28 mouse cellular contexts compared by ENCODE assay signal in genomic region chr7:135990321-135990720, GRCm38 (mm10).
DNase-seq lines count a peak whose midpoint lies in the region; ATAC-seq and TF ChIP-seq lines count a peak whose summit lies in the region.
"Had no signal": no experiment of that assay in that cellular context is flagged by ENCODE, and none has a peak within 500 bp of the region (broad histone marks: within the 10 kb centered on the region; RNA-seq: fewer than 3 reads in every experiment).

No protein-coding gene starts in this region.

- no peak overlapping the region for H3K9ac ChIP-seq in forebrain, embryonic 14.5 days (ENCODE audit: low read length)
- H3K9ac ChIP-seq in forebrain, embryonic 13.5 days: no peak overlapping the region
- H3K9ac ChIP-seq: embryonic facial prominence, embryonic 13.5 days; forebrain, embryonic 12.5 days; heart, embryonic 12.5 days; heart, embryonic 15.5 days; hindbrain, embryonic 13.5 days; intestine, embryonic 15.5 days had no signal

- H3K36me3 ChIP-seq in forebrain, embryonic 14.5 days (ENCODE audit: control insufficient read depth, insufficient read depth, low read length): no peaks in the 10 kb centered on the region
- no peaks in the 10 kb centered on the region for H3K36me3 ChIP-seq in forebrain, embryonic 13.5 days (ENCODE audit: poor library complexity, severe bottlenecking)
- H3K36me3 ChIP-seq in kidney, adult 2 months (ENCODE audit: control insufficient read depth, insufficient read depth, low read length): no peaks in the 10 kb centered on the region
- H3K36me3 ChIP-seq: embryonic facial prominence, embryonic 10.5 days; embryonic facial prominence, embryonic 13.5 days; forebrain, embryonic 12.5 days; heart, embryonic 12.5 days; heart, embryonic 15.5 days; hindbrain, embryonic 10.5 days; hindbrain, embryonic 13.5 days; intestine, embryonic 15.5 days had no signal

- TF ChIP-seq POLR2A in kidney, adult 2 months (IDR thresholded peaks at IDR 0.05; ENCODE audit: low read depth, low read length): no peak

- H3K4me1 ChIP-seq in forebrain, embryonic 14.5 days (ENCODE audit: control insufficient read depth, insufficient read depth, low read length): no peaks in the 10 kb centered on the region
- H3K4me1 ChIP-seq in forebrain, embryonic 13.5 days: peaks cover 12% of the 10 kb centered on the region; the same call in 1 of the 2 replicates
- 0 out of 2 replicates have a peak, but pooled peaks cover 2% of the 10 kb centered on the region for H3K4me1 ChIP-seq in kidney, adult 2 months (ENCODE audit: control insufficient read depth, insufficient read depth, low read length)
- H3K4me1 ChIP-seq: embryonic facial prominence, embryonic 13.5 days; forebrain, embryonic 12.5 days; heart, embryonic 12.5 days; hindbrain, embryonic 10.5 days; intestine, embryonic 15.5 days had no signal

- no peak overlapping the region for H3K4me3 ChIP-seq in forebrain, embryonic 14.5 days (ENCODE audit: low read depth, low read length)
- no peak overlapping the region for H3K4me3 ChIP-seq in forebrain, embryonic 13.5 days
- H3K4me3 ChIP-seq in kidney, adult 2 months (ENCODE audit: insufficient read depth, low read depth, low read length): no peak overlapping the region
- H3K4me3 ChIP-seq: embryonic facial prominence, embryonic 10.5 days; embryonic facial prominence, embryonic 13.5 days; erythroblast, embryonic 14.5 days; forebrain, embryonic 12.5 days; heart, embryonic 12.5 days; heart, embryonic 15.5 days; hindbrain, embryonic 10.5 days; hindbrain, embryonic 13.5 days; intestine, embryonic 15.5 days had no signal

- no peak for TF ChIP-seq CTCF in kidney, adult 2 months (conservative IDR thresholded peaks at IDR 0.05; ENCODE audit: insufficient read depth, insufficient read length, low read depth, low read length)

- 50% methylated on average over 6 of the region's 6 CpGs for WGBS in forebrain, embryonic 14.5 days
- WGBS in forebrain, embryonic 13.5 days: 49% methylated on average over 6 of the region's 6 CpGs
- 70% methylated on average over 6 of the region's 6 CpGs for WGBS in kidney, adult 2 months

- H3K4me2 ChIP-seq in forebrain, embryonic 14.5 days (ENCODE audit: low read length): no peak overlapping the region
- no peak overlapping the region for H3K4me2 ChIP-seq in forebrain, embryonic 13.5 days
- H3K4me2 ChIP-seq: embryonic facial prominence, embryonic 13.5 days; forebrain, embryonic 12.5 days; heart, embryonic 12.5 days; heart, embryonic 15.5 days; hindbrain, embryonic 13.5 days; intestine, embryonic 15.5 days had no signal

- H3K27me3 ChIP-seq in forebrain, embryonic 14.5 days (replicated peaks; ENCODE audit: control insufficient read depth, insufficient read depth, low read length): no peaks in the 10 kb centered on the region
- H3K27me3 ChIP-seq in forebrain, embryonic 13.5 days: 0 out of 2 replicates have a peak, but pooled peaks cover 4% of the 10 kb centered on the region
- no peaks in the 10 kb centered on the region for H3K27me3 ChIP-seq in kidney, adult 2 months (replicated peaks; ENCODE audit: control insufficient read depth, insufficient read depth, low read length)
- H3K27me3 ChIP-seq: forebrain, embryonic 12.5 days; hindbrain, embryonic 13.5 days; intestine, embryonic 15.5 days had no signal

- DNase-seq in forebrain, embryonic 14.5 days (ENCODE audit: low spot score): peak; percentile 30
- peak; percentile 24 for DNase-seq in layer of hippocampus, adult 11-12 months (ENCODE audit: low spot score)
- DNase-seq in layer of hippocampus, postnatal 10 days (ENCODE audit: low spot score in 2 of 2): no peak
- DNase-seq in brain, adult 2 months (ENCODE audit: low read depth, low spot score): peak; percentile 36
- DNase-seq in kidney, adult 2 months: no peak
- DNase-seq: adrenal gland, postnatal 10 days; adrenal gland, postnatal 36 days; cerebellum, adult 11-12 months; cerebellum, adult 8-10 months; cerebellum, postnatal 10 days; cerebellum, postnatal 36 days; embryo, embryonic 11 days; gastrocnemius, postnatal 25 days; heart, adult 18-20 months; heart, postnatal 10 days; heart, postnatal 36 days had no signal

- no peaks in the 10 kb centered on the region for H3K9me3 ChIP-seq in forebrain, embryonic 14.5 days (replicated peaks; ENCODE audit: control insufficient read depth, low read length)
- H3K9me3 ChIP-seq in forebrain, embryonic 13.5 days (replicated peaks): no peaks in the 10 kb centered on the region
- H3K9me3 ChIP-seq: embryonic facial prominence, embryonic 10.5 days; embryonic facial prominence, embryonic 13.5 days; forebrain, embryonic 12.5 days; heart, embryonic 12.5 days; heart, embryonic 15.5 days; hindbrain, embryonic 10.5 days; hindbrain, embryonic 13.5 days; intestine, embryonic 15.5 days had no signal

- no peak overlapping the region for H3K27ac ChIP-seq in forebrain, embryonic 14.5 days (ENCODE audit: low read depth, low read length)
- no peak overlapping the region for H3K27ac ChIP-seq in forebrain, embryonic 13.5 days
- H3K27ac ChIP-seq in kidney, adult 2 months (ENCODE audit: insufficient read depth, low read depth, low read length): no peak overlapping the region
- H3K27ac ChIP-seq: embryonic facial prominence, embryonic 10.5 days; embryonic facial prominence, embryonic 13.5 days; forebrain, embryonic 12.5 days; heart, embryonic 15.5 days; hindbrain, embryonic 10.5 days; hindbrain, embryonic 13.5 days; intestine, embryonic 15.5 days had no signal

- ATAC-seq in forebrain, embryonic 14.5 days: no peak
- ATAC-seq in forebrain, embryonic 13.5 days: no peak
- ATAC-seq: activated CD4-positive, CD25-positive, alpha-beta regulatory T cell, adult 4 months; hindbrain, embryonic 16.5 days; intestine, embryonic 15.5 days had no signal

Comparison
In these comparisons a context has a peak if more than half of its experiments do, and no peak if none do; other contexts are left out.
1. DNase-seq: peak in forebrain, embryonic 14.5 days (single experiment), layer of hippocampus, adult 11-12 months (single experiment) and brain, adult 2 months (single experiment); none in layer of hippocampus, postnatal 10 days (0 of 2) and kidney, adult 2 months (single experiment).